Mouse (Mus musculus) kidney, adult 11 months (tissue): ENCODE results near the gene Gm5737.
A peak's percentile ranks its signal among the peaks of the same experiment; 100 is the strongest.

Experiments
- DNase-seq: peaks from one replicate; pipeline ENCODE4 v3.0.0; 2022

Gene Gm5737

GRCm38 (mm10) chr7:120811834-120812415 is at the start of gene Gm5737:
Gene Gm5737, plus strand, starts transcription at chr7:120812365.
- DNase-seq = no peak

- no peak for DNase-seq
These were observed 44.8 kb upstream of the Gm5737 start for GRCm38 (mm10) chr7:120767369-120767768.

GRCm38 (mm10) chr7:120771389-120771788 is 40.8 kb upstream of the Gm5737 start:
- no peak for DNase-seq

GRCm38 (mm10) chr7:120778012-120778411 is 34.2 kb upstream of the Gm5737 start:
- DNase-seq = no peak

GRCm38 (mm10) chr7:120795544-120795943 is 16.6 kb upstream of the Gm5737 start:
- no peak for DNase-seq

- DNase-seq = no peak
These were observed 15.8 kb upstream of the Gm5737 start for GRCm38 (mm10) chr7:120796369-120796768.

- DNase-seq = no peak
These were observed 8.9 kb upstream of the Gm5737 start for GRCm38 (mm10) chr7:120803268-120803667.

GRCm38 (mm10) chr7:120809705-120810104 is 2.5 kb upstream of the Gm5737 start:
- DNase-seq = no peak

- no peak for DNase-seq
These were observed 5.4 kb downstream of the Gm5737 start for GRCm38 (mm10) chr7:120817552-120817951.

GRCm38 (mm10) chr7:120819386-120819785 is 7.2 kb downstream of the Gm5737 start:
- no peak for DNase-seq

GRCm38 (mm10) chr7:120823248-120823647 is 11.1 kb downstream of the Gm5737 start:
- DNase-seq = no peak

- DNase-seq = no peak
These were observed 12.9 kb downstream of the Gm5737 start for GRCm38 (mm10) chr7:120825097-120825496.

- DNase-seq = no peak
These were observed 14.2 kb downstream of the Gm5737 start for GRCm38 (mm10) chr7:120826408-120826807.

GRCm38 (mm10) chr7:120830431-120831381 is 18.5 kb downstream of the Gm5737 start:
- DNase-seq = peak; percentile 68

GRCm38 (mm10) chr7:120834426-120834825 is 22.3 kb downstream of the Gm5737 start:
- no peak for DNase-seq

- DNase-seq = peak; percentile 76
These were observed 22.8 kb downstream of the Gm5737 start for GRCm38 (mm10) chr7:120834863-120835372.

GRCm38 (mm10) chr7:120835449-120836359 is 23.5 kb downstream of the Gm5737 start:
- DNase-seq = peak; percentile 92

- DNase-seq = no peak
These were observed 24.2 kb downstream of the Gm5737 start for GRCm38 (mm10) chr7:120836361-120836760.

- no peak for DNase-seq
These were observed 26.4 kb downstream of the Gm5737 start for GRCm38 (mm10) chr7:120838436-120839160.

- DNase-seq = no peak
These were observed 27.6 kb downstream of the Gm5737 start for GRCm38 (mm10) chr7:120839786-120840185.

GRCm38 (mm10) chr7:120842345-120843036 is 30.3 kb downstream of the Gm5737 start, which contains the start of gene Eef2k:
Gene Eef2k, plus strand, starts transcription at chr7:120842831.
- DNase-seq = peak; percentile 86
